Mouse (Mus musculus): ENCODE data around the gene Kdelc2.

Gene Kdelc2

GRCm38 (mm10) chr9:53387431-53387830 is 3.6 kb downstream of the Kdelc2 start:
- no peak for DNase-seq

GRCm38 (mm10) chr9:53389109-53389508 is 5.3 kb downstream of the Kdelc2 start:
- DNase-seq: no peak

GRCm38 (mm10) chr9:53390136-53390535 is 6.3 kb downstream of the Kdelc2 start:
- DNase-seq: no peak

- DNase-seq: no peak
Observed at GRCm38 (mm10) chr9:53397685-53398387, 14.0 kb downstream of the Kdelc2 start.

GRCm38 (mm10) chr9:53398388-53398700 is 14.5 kb downstream of the Kdelc2 start:
- peak; percentile 80 for DNase-seq

- no peak for DNase-seq
Observed at GRCm38 (mm10) chr9:53399537-53399936, 15.7 kb downstream of the Kdelc2 start.

- DNase-seq: no peak
Observed at GRCm38 (mm10) chr9:53400696-53401095, 16.9 kb downstream of the Kdelc2 start.

- no peak for DNase-seq
Observed at GRCm38 (mm10) chr9:53401146-53401545, 17.3 kb downstream of the Kdelc2 start.

GRCm38 (mm10) chr9:53402291-53402711 is 18.5 kb downstream of the Kdelc2 start, which contains the start of gene 4930550C14Rik:
Gene 4930550C14Rik (plus strand): TSS chr9:53402325.
- DNase-seq: peak; percentile 42

GRCm38 (mm10) chr9:53402991-53403390 is 19.2 kb downstream of the Kdelc2 start:
- peak; percentile 42 for DNase-seq

- peak; percentile 31 for DNase-seq
Observed at GRCm38 (mm10) chr9:53404050-53404752, 20.4 kb downstream of the Kdelc2 start.

GRCm38 (mm10) chr9:53404753-53405722 is 21.2 kb downstream of the Kdelc2 start:
- DNase-seq: peak; percentile 86

GRCm38 (mm10) chr9:53408548-53408947 is 24.7 kb downstream of the Kdelc2 start:
- no peak for DNase-seq

- no peak for DNase-seq
Observed at GRCm38 (mm10) chr9:53408953-53409361, 25.1 kb downstream of the Kdelc2 start.

GRCm38 (mm10) chr9:53409427-53409826 is 25.6 kb downstream of the Kdelc2 start:
- no peak for DNase-seq

- DNase-seq: no peak
Observed at GRCm38 (mm10) chr9:53422133-53422896, 38.5 kb downstream of the Kdelc2 start.

GRCm38 (mm10) chr9:53426726-53427125 is 42.9 kb downstream of the Kdelc2 start:
- DNase-seq: no peak

- DNase-seq: no peak
Observed at GRCm38 (mm10) chr9:53427638-53428037, 43.8 kb downstream of the Kdelc2 start.

- DNase-seq: no peak
Observed at GRCm38 (mm10) chr9:53435830-53436570, 52.2 kb downstream of the Kdelc2 start.

- no peak for DNase-seq
Observed at GRCm38 (mm10) chr9:53450609-53451008, 66.8 kb downstream of the Kdelc2 start.

Measured in retina, postnatal 1 day (tissue).